Mouse (Mus musculus) ES-E14 (cell line): ENCODE measurements at regions not wholly inside any gene's neighbourhood (a gene's known extent, or its start where the extent isn't known, plus 50 kb on each side); places are given as distances from the start of the nearest gene placed in this dataset.

Experiments used
- DNase-seq: peaks from one replicate; pipeline ENCODE4 v3.0.0-alpha.2; 2013; ENCODE audit warnings: low read depth, low spot score
- H3K27ac ChIP-seq: 2 replicates; pipeline ENCODE4 v1.5.1; 2012; ENCODE audit warnings: low read depth, mild to moderate bottlenecking, low read length, moderate library complexity, mixed read lengths; ENCODE audit not compliant: poor library complexity, insufficient read depth, severe bottlenecking
- H3K36me3 ChIP-seq: 2 replicates; pipeline ENCODE4 v1.6.1; 2012; ENCODE audit warnings: mild to moderate bottlenecking, low read length, moderate library complexity, mixed read lengths; ENCODE audit not compliant: control insufficient read depth, poor library complexity, insufficient read depth, severe bottlenecking
- H3K4me1 ChIP-seq, 2 experiments: fragments of 150-350 bp in 1 of 2; sonication (generic) in 1 of 2; 2 replicates each; pipeline ENCODE4 v1.6.1; 2012; ENCODE audit warnings: low read length in 2 of 2, mild to moderate bottlenecking in 1 of 2, mixed read lengths in 1 of 2; ENCODE audit not compliant: control insufficient read depth in 2 of 2, insufficient read depth in 2 of 2, poor library complexity in 1 of 2
- H3K4me3 ChIP-seq, 2 experiments: fragments of 150-350 bp in 1 of 2; sonication (generic) in 1 of 2; 2 replicates each; pipeline ENCODE4 v1.5.1; 2012; ENCODE audit warnings: low read length in 2 of 2, low read depth in 1 of 2, mild to moderate bottlenecking in 1 of 2, mixed read lengths in 1 of 2; ENCODE audit not compliant: insufficient read depth in 1 of 2, poor library complexity in 1 of 2, severe bottlenecking in 1 of 2
- H3K9ac ChIP-seq: 2 replicates; pipeline ENCODE4 v1.6.1; 2012; ENCODE audit warnings: low read depth, mild to moderate bottlenecking, low read length, mixed read lengths; ENCODE audit not compliant: poor library complexity, insufficient read depth, severe bottlenecking
- H3K9me3 ChIP-seq: fragments of 150-350 bp; sonication (generic); 2 replicates; pipeline ENCODE4 v1.6.1; 2012; ENCODE audit warnings: low read depth, mild to moderate bottlenecking, low read length; ENCODE audit not compliant: control insufficient read depth, insufficient read depth
- CHD2 ChIP-seq: IDR thresholded peaks from 2 replicates; pipeline ENCODE4 v1.6.1; 2014; ENCODE audit warnings: mild to moderate bottlenecking, low read depth, low read length, inconsistent platforms
- HCFC1 ChIP-seq: IDR thresholded peaks from 2 replicates; pipeline ENCODE4 v1.6.1; 2012; ENCODE audit warnings: low read length, inconsistent platforms, borderline replicate concordance; ENCODE audit not compliant: insufficient read depth
- MAFK ChIP-seq: IDR thresholded peaks from 2 replicates; pipeline ENCODE4 v1.6.1; 2014; ENCODE audit warnings: mild to moderate bottlenecking, low read depth, low read length, inconsistent platforms; ENCODE audit not compliant: insufficient read depth
- ZC3H11A ChIP-seq: IDR thresholded peaks from 2 replicates; pipeline ENCODE4 v1.6.1; 2012; ENCODE audit warnings: low read depth, mild to moderate bottlenecking, inconsistent platforms, low read length, borderline replicate concordance
- ZNF384 ChIP-seq: IDR thresholded peaks from 2 replicates; pipeline ENCODE4 v1.6.1; 2012; ENCODE audit warnings: low read depth, low read length, inconsistent platforms
- in situ Hi-C, 2 experiments: fragments of 600-800 bp; cut with MboI; formaldehyde crosslinking; loops; one replicate each; pipeline ENCODE4 v1.15.1; 2025; ENCODE audit warnings: low sequenced_read_pairs in 2 of 2, inconsistent platforms in 1 of 2; ENCODE audit not compliant: unreplicated experiment in 2 of 2

- Histone ChIP-seq H3K4me1 (no peaks in the 10 kb centered on the region), H3K9me3 (no peaks in the 10 kb centered on the region), H3K27ac (no peak overlapping the region), H3K9ac (no peak overlapping the region), H3K4me3 (no peak overlapping the region), H3K36me3 (no peaks in the 10 kb centered on the region)
- in situ Hi-C loops, result loop anchor here (25.0 kb wide), 2 partner anchors 520 to 820 kb away; no protein-coding TSS in a partner anchor
- no peak for TF ChIP-seq ZNF384
- no peak for TF ChIP-seq HCFC1
- DNase-seq, result no peak
Observed at GRCm38 (mm10) chr10:99642201-99642827, 117.1 kb downstream of the Csl start.

DNA sequence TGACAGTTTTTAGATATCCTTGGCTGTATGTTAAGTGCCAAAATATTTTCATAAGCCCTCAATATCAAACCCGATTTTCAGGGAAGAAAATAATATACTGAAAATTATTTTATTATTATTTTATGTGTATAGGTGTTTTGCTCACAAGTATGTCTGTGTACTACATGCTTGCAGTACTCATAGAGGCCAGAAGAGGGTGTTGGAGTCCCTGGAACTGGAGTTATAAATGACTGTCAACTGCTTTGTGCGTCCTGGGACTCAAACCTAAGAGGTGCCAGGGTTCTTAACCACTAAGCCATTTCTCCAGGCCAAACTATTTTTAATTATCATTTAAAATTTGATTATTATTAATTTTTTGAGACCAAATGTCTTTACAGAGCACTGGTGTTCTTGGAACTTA is 114.5 kb downstream of the Csl start:
- Histone ChIP-seq H3K4me1 (no peaks in the 10 kb centered on the region), H3K36me3 (no peaks in the 10 kb centered on the region), H3K9me3 (no peaks in the 10 kb centered on the region), H3K27ac (no peak overlapping the region), H3K9ac (no peak overlapping the region), H3K4me3 (no peak overlapping the region)
- DNase-seq, result peak; percentile 63
- in situ Hi-C loops, result loop anchor here (25.0 kb wide), 2 partner anchors 517 to 817 kb away; no protein-coding TSS in a partner anchor
- TF ChIP-seq MAFK (no peak), ZC3H11A (peak; percentile 55)

DNA sequence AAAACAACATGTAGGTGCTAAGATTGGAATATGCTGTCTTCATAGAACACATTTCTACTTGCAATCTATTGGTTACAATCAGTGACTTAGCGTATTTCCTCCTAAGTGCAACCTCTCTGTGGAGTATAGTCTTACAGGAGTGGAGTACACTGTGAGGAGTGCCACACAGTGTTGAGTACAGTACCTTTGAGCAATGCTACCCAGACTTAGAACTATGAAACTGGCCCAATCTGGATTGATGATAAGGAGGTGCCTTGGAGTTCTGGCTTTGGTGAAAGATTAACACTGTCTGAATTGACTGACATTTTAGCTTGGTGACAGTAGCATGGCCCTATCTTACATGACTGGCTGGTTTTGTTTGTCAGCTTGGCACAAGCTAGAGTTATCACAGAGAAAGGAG is 107.4 kb downstream of the Csl start:
- H3K9ac ChIP-seq, result no peak overlapping the region
- DNase-seq, result no peak
- H3K4me3 ChIP-seq, result no peak overlapping the region
- no peaks in the 10 kb centered on the region for H3K36me3 ChIP-seq
- H3K27ac ChIP-seq, result no peak overlapping the region
- H3K9me3 ChIP-seq, result no peaks in the 10 kb centered on the region
- in situ Hi-C loops, result no loop called here
- TF ChIP-seq ZNF384 (no peak), CHD2 (no peak), HCFC1 (no peak), ZC3H11A (no peak)
- H3K4me1 ChIP-seq, result no peaks in the 10 kb centered on the region

DNA sequence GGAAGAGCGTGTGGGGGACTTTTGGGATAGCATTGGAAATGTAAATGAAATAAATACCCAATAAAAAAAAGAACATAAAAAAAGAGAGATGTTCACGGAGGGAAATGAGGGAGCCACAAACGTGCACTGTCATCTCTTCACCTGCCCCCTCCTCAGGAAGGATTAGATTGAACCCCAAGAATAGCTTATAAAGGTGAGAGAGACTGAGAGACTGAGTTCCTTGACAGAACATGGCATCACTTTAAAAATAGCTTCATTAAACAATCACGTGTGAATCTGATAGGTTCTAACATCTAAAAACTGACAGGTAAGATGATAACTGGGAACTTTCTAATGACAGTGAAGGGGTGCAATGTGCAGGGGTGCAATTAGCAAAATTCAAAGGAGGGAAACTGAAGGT is 105.2 kb downstream of the Csl start:
- no peaks in the 10 kb centered on the region for H3K9me3 ChIP-seq
- H3K27ac ChIP-seq, result no peak overlapping the region
- no peak overlapping the region for H3K9ac ChIP-seq
- no peak overlapping the region for H3K4me3 ChIP-seq
- no peaks in the 10 kb centered on the region for H3K36me3 ChIP-seq
- TF ChIP-seq CHD2 (no peak), MAFK (no peak), ZNF384 (no peak), ZC3H11A (no peak), HCFC1 (no peak)
- H3K4me1 ChIP-seq, result no peaks in the 10 kb centered on the region
- in situ Hi-C loops, result no loop called here
- no peak for DNase-seq

GRCm38 (mm10) chr10:99676557-99677098 is 82.8 kb downstream of the Csl start:
- H3K9ac ChIP-seq, result no peak overlapping the region
- in situ Hi-C loops, result no loop called here

More at GRCm38 (mm10) chr10:99676557-99677098, 82.8 kb downstream of the Csl start:
- Histone ChIP-seq H3K4me3 (no peak overlapping the region), H3K9me3 (no peaks in the 10 kb centered on the region), H3K27ac (no peak overlapping the region), H3K36me3 (no peaks in the 10 kb centered on the region), H3K4me1 (no peaks in the 10 kb centered on the region)
- DNase-seq, result no peak
- no peak for TF ChIP-seq MAFK
- TF ChIP-seq ZC3H11A, result no peak
- TF ChIP-seq HCFC1, result no peak
- TF ChIP-seq CHD2, result no peak
- TF ChIP-seq ZNF384, result no peak
